ENCODE assay signal across 9 mouse cellular contexts in genomic region chr6:23840001-23840400, GRCm38 (mm10). TPM values are rescaled to one million over a fixed set of nuclear protein-coding genes. Genes with fewer than 3 reads are reported as not detected.
A peak's percentile ranks its signal among the peaks of the same experiment; 100 is the strongest.
DNase-seq lines count a peak whose midpoint lies in the region; ATAC-seq and TF ChIP-seq lines count a peak whose summit lies in the region.
"Had no signal": no experiment of that assay in that cellular context is flagged by ENCODE, and none has a peak within 500 bp of the region (broad histone marks: within the 10 kb centered on the region; RNA-seq: fewer than 3 reads in every experiment).

No protein-coding gene starts in this region.

- no peaks in the 10 kb centered on the region for H3K4me1 ChIP-seq in cortical plate, adult 2 months (ENCODE audit: control insufficient read depth, insufficient read depth, low read length)
- peaks cover 11% of the 10 kb centered on the region; the same call in 1 of the 2 replicates for H3K4me1 ChIP-seq in limb, embryonic 10.5 days
- peaks cover 15% of the 10 kb centered on the region for H3K4me1 ChIP-seq in midbrain, embryonic 13.5 days (replicated peaks)

- H3K4me2 ChIP-seq in midbrain, embryonic 13.5 days (replicated peaks) = peak overlapping the region; percentile 96

- no peak for TF ChIP-seq POLR2A in cortical plate, adult 2 months (IDR thresholded peaks at IDR 0.05; ENCODE audit: extremely low read depth, insufficient read depth, low read length)

- no peaks in the 10 kb centered on the region for H3K9me3 ChIP-seq in limb, embryonic 10.5 days (replicated peaks)
- H3K9me3 ChIP-seq in midbrain, embryonic 13.5 days = no peaks in the 10 kb centered on the region

- 0 out of 2 replicates have a peak, but pooled peaks have one; percentile 8 for TF ChIP-seq CTCF in cortical plate, adult 2 months (IDR thresholded peaks at IDR 0.05; ENCODE audit: extremely low read depth, insufficient read depth, low read length)

- DNase-seq in left cerebral cortex, postnatal 4 days = peak; percentile 38
- DNase-seq in left cerebral cortex, adult 8-10 months (ENCODE audit: low spot score in 2 of 2) = no peak
- peak; percentile 1 to 3 for DNase-seq in heart, postnatal 14 days
- peak; percentile 40 for DNase-seq in limb, embryonic 10.5 days (ENCODE audit: low spot score)
- no peak for DNase-seq in frontal cortex, postnatal 14 days (ENCODE audit: low spot score in 2 of 2)
- DNase-seq in left cerebral cortex, postnatal 10 days (ENCODE audit: extremely low spot score in 1 of 2, low spot score in 2 of 2) = no peak

- H3K4me3 ChIP-seq in cortical plate, adult 2 months (ENCODE audit: insufficient read depth, low read length) = peak overlapping the region; percentile 78
- H3K4me3 ChIP-seq in limb, embryonic 10.5 days = peak overlapping the region; percentile 58
- peak overlapping the region; percentile 61 for H3K4me3 ChIP-seq in midbrain, embryonic 13.5 days (replicated peaks)

- intact Hi-C loops in left cerebral cortex, postnatal 4 days (cut with DNase I) = no loop called here
- intact Hi-C loops in heart, postnatal 14 days (cut with DNase I) = no loop called here
- intact Hi-C loops in left cerebral cortex, postnatal 10 days (cut with DNase I) = loop anchor here (10.0 kb wide), 1 partner anchor 515 kb away; no protein-coding TSS in a partner anchor

- 0 out of 2 replicates have a peak overlapping the region, but pooled peaks have one; percentile 66 for H3K9ac ChIP-seq in midbrain, embryonic 13.5 days (replicated peaks)

- H3K36me3 ChIP-seq in limb, embryonic 10.5 days = no peaks in the 10 kb centered on the region
- H3K36me3 ChIP-seq in midbrain, embryonic 13.5 days = no peaks in the 10 kb centered on the region

- no peak for ATAC-seq in midbrain, embryonic 13.5 days

- WGBS in limb, embryonic 10.5 days = 3% methylated on average over 15 of the region's 15 CpGs
- WGBS in midbrain, embryonic 13.5 days = under 1% methylated on average over 15 of the region's 15 CpGs

- H3K27me3 ChIP-seq in limb, embryonic 10.5 days (ENCODE audit: low read depth, poor library complexity, severe bottlenecking) = peaks cover 53% of the 10 kb centered on the region
- peaks cover 44% of the 10 kb centered on the region for H3K27me3 ChIP-seq in midbrain, embryonic 13.5 days

- no peak overlapping the region for H3K27ac ChIP-seq in cortical plate, adult 2 months (ENCODE audit: insufficient read depth, low read length)
- no peak overlapping the region for H3K27ac ChIP-seq in limb, embryonic 10.5 days
- no peak overlapping the region for H3K27ac ChIP-seq in midbrain, embryonic 13.5 days

RNA-seq across cellular contexts. Expression of gene Cadps2, which starts 0.8 kb away (rescaled TPM):
- 10 to 100 TPM; 36.5 to 38.5 TPM for total RNA-seq in left cerebral cortex, postnatal 4 days (2021)
- total RNA-seq in left cerebral cortex, adult 8-10 months (2022) = 10 to 100 TPM; 69.8 to 86.7 (median 77.5) TPM
- polyA plus RNA-seq in cortical plate, adult 2 months (2012; rRNA removed) = 40.9 and 45.5 TPM in 2 replicates
- 1 to 10 TPM; 1.7 to 2.2 TPM for total RNA-seq in heart, postnatal 14 days (2021)
- 1.1 and 2.6 TPM in 2 replicates for polyA plus RNA-seq in limb, embryonic 10.5 days (2016; fragmentation: Nextera tagmentation; extraction: Ambion mirVana)
- polyA plus RNA-seq in midbrain, embryonic 13.5 days (2015; fragmentation: Nextera tagmentation; extraction: Ambion mirVana) = 3.4 and 4.7 TPM in 2 replicates
- total RNA-seq in left cerebral cortex, postnatal 10 days (2021) = 10 to 100 TPM; 67.4 to 75.5 TPM
- total RNA-seq: MEL had no signal

Comparison
In these comparisons a context has a peak if more than half of its experiments do, and no peak if none do; other contexts are left out.
1. DNase-seq: peak in left cerebral cortex, postnatal 4 days (single experiment), heart, postnatal 14 days (2 of 2) and limb, embryonic 10.5 days (single experiment); none in left cerebral cortex, adult 8-10 months (0 of 2), frontal cortex, postnatal 14 days (0 of 2) and left cerebral cortex, postnatal 10 days (0 of 2).
2. RNA of gene Cadps2, which starts 0.8 kb away (total RNA-seq): 69.8 to 86.7 TPM in left cerebral cortex, adult 8-10 months, 67.4 to 75.5 TPM in left cerebral cortex, postnatal 10 days and 36.5 to 38.5 TPM in left cerebral cortex, postnatal 4 days; 1.7 to 2.2 TPM in heart, postnatal 14 days; every median in the first group is over 10 times any median in the second.
3. Peak in every context shown above with its lines, with median percentiles within 50 percentile points of each other: H3K4me3 ChIP-seq.